Mouse (Mus musculus) activated CD4-positive, CD25-positive, alpha-beta regulatory T cell, adult 4 months (primary cell): Measurements from ENCODE around the gene Gm14308. TPM values are rescaled to one million over a fixed set of nuclear protein-coding genes. Genes with fewer than 3 reads are reported as not detected.
"Not testable (repeated sequence)": the region's sequence is repeated elsewhere in the genome, so short reads cannot be mapped to it uniquely, and the experiment has no call there.

ENCODE experiments used
- ATAC-seq: one replicate; pipeline ENCODE4 v1.8.0; 2017
- polyA plus RNA-seq, 2 experiments: library from polyadenylated mRNA; unstranded; fragments of 100-300 nt; shearing (Covaris generic); gene quantifications; one replicate each; pipeline ENCODE4 v1.2.1; 2017

The Gm14308 gene
- 1 to 10 TPM; 1.6 to 6.9 TPM for polyA plus RNA-seq

GRCm38 (mm10) chr2:176636244-176636643, at the start of gene Gm14308:
Gene Gm14308 (minus strand): TSS chr2:176636344.
- not testable (repeated sequence) for ATAC-seq

DNA sequence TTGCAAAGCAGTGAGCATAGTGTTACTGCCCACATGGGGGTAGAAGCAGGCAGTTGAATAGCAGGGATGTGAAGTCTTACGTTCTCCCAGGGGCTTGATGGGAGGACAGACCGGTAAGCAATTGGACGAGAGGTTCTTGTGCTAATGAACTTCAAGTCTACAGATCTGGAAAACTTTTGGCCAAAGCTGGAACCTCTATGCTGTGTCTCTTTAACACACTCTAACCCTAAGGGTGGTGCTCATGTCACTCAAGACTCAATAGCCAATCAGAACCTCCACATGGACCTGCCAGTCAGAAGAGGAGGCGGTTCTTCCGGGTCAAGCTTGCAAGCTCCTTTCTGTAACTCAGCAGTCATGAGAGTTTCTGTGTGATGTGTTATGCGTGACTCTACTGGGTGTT, 34.1 kb upstream of the Gm14308 start, which contains the start of gene Zfp973:
TSS of gene Zfp973 (plus strand) at position 301 of the 400 bp plus-strand sequence.
- ATAC-seq, result not testable (repeated sequence)

Other genes starting within 250 kb of the Gm14308 start
- gene Gm14435, start 212.8 kb downstream of the Gm14308 start, polyA plus RNA-seq, result 10 to 100 TPM in 1 of 2 experiments, 1 to 10 TPM in 1; 6.4 to 18.4 TPM
- gene Gm14434, start 149.6 kb downstream of the Gm14308 start, polyA plus RNA-seq, result 10 to 100 TPM in 1 of 2 experiments, 1 to 10 TPM in 1; 8.5 to 30.2 TPM
- gene Zfp967, start 115.3 kb downstream of the Gm14308 start, polyA plus RNA-seq, result not detected
- 1 to 10 TPM; 7.4 to 7.6 TPM for gene Zfp973, start 34.2 kb upstream of the Gm14308 start, polyA plus RNA-seq
- 10 to 100 TPM; 10.6 to 12.9 TPM for gene Gm14305, start 72.0 kb upstream of the Gm14308 start, polyA plus RNA-seq
- 1 to 10 TPM; 2.6 to 8.0 TPM for gene Gm14295, start 162.3 kb upstream of the Gm14308 start, polyA plus RNA-seq
- gene Gm14408, start 194.8 kb upstream of the Gm14308 start, polyA plus RNA-seq, result not detected